Mouse (Mus musculus): ENCODE measurements around the gene Sephs2. TPM values are rescaled to one million over a fixed set of nuclear protein-coding genes. Genes with fewer than 3 reads are reported as not detected.

Gene Sephs2
- polyA plus RNA-seq, 1 experiment from 2014 or later, result 59.4 TPM

Other genes with a start within 250 kb of the Sephs2 start
- 46.7 and 51.5 TPM in 2 replicates for gene Maz, start 247.0 kb downstream of the Sephs2 start, polyA plus RNA-seq (2015; fragmentation: Nextera tagmentation; extraction: Ambion mirVana)
- 16.6 and 17.6 TPM in 2 replicates for gene Kif22, start 231.6 kb downstream of the Sephs2 start, polyA plus RNA-seq (2015; fragmentation: Nextera tagmentation; extraction: Ambion mirVana)
- not detected in 2 replicates for gene Zg16, start 186.7 kb downstream of the Sephs2 start, polyA plus RNA-seq (2015; fragmentation: Nextera tagmentation; extraction: Ambion mirVana)
- gene AI467606, start 182.7 kb downstream of the Sephs2 start, polyA plus RNA-seq (2015; fragmentation: Nextera tagmentation; extraction: Ambion mirVana), result 1.7 and 2.5 TPM in 2 replicates
- gene Qprt, start 151.8 kb downstream of the Sephs2 start, polyA plus RNA-seq (2015; fragmentation: Nextera tagmentation; extraction: Ambion mirVana), result 0.68 and 0.77 TPM in 2 replicates
- gene Spn, start 136.2 kb downstream of the Sephs2 start, polyA plus RNA-seq (2015; fragmentation: Nextera tagmentation; extraction: Ambion mirVana), result 0.05 TPM in 1 of 2 replicates, not detected in the other
- gene Cd2bp2, start 78.0 kb downstream of the Sephs2 start, polyA plus RNA-seq (2015; fragmentation: Nextera tagmentation; extraction: Ambion mirVana), result 76.1 and 85.7 TPM in 2 replicates
- gene Tbc1d10b, start 65.6 kb downstream of the Sephs2 start, polyA plus RNA-seq (2015; fragmentation: Nextera tagmentation; extraction: Ambion mirVana), result 30.7 and 31.2 TPM in 2 replicates
- gene Mylpf, start 65.2 kb downstream of the Sephs2 start, polyA plus RNA-seq (2015; fragmentation: Nextera tagmentation; extraction: Ambion mirVana), result 2.8 and 4.8 TPM in 2 replicates
- 48.7 and 54.9 TPM in 2 replicates for gene Zfp553, start 41.0 kb downstream of the Sephs2 start, polyA plus RNA-seq (2015; fragmentation: Nextera tagmentation; extraction: Ambion mirVana)
- 14.3 and 15.5 TPM in 2 replicates for gene Sept1, start 40.9 kb downstream of the Sephs2 start, polyA plus RNA-seq (2015; fragmentation: Nextera tagmentation; extraction: Ambion mirVana)
- gene Zfp771, start 29.8 kb downstream of the Sephs2 start, polyA plus RNA-seq (2015; fragmentation: Nextera tagmentation; extraction: Ambion mirVana), result 64.5 and 70.4 TPM in 2 replicates
- 112 and 120 TPM in 2 replicates for gene Dctpp1, start 13.3 kb downstream of the Sephs2 start, polyA plus RNA-seq (2015; fragmentation: Nextera tagmentation; extraction: Ambion mirVana)
- 0.25 and 0.31 TPM in 2 replicates for gene Itgal, start 22.2 kb upstream of the Sephs2 start, polyA plus RNA-seq (2015; fragmentation: Nextera tagmentation; extraction: Ambion mirVana)
- 16.3 and 17.7 TPM in 2 replicates for gene Zfp768, start 71.5 kb upstream of the Sephs2 start, polyA plus RNA-seq (2015; fragmentation: Nextera tagmentation; extraction: Ambion mirVana)
- gene Zfp747, start 102.0 kb upstream of the Sephs2 start, polyA plus RNA-seq (2015; fragmentation: Nextera tagmentation; extraction: Ambion mirVana), result 10.1 and 10.5 TPM in 2 replicates
- 4.6 and 5.4 TPM in 2 replicates for gene 9130019O22Rik, start 113.1 kb upstream of the Sephs2 start, polyA plus RNA-seq (2015; fragmentation: Nextera tagmentation; extraction: Ambion mirVana)
- 4.9 and 6.3 TPM in 2 replicates for gene E430018J23Rik, start 119.6 kb upstream of the Sephs2 start, polyA plus RNA-seq (2015; fragmentation: Nextera tagmentation; extraction: Ambion mirVana)
- gene Zfp764, start 132.8 kb upstream of the Sephs2 start, polyA plus RNA-seq (2015; fragmentation: Nextera tagmentation; extraction: Ambion mirVana), result 4.9 and 5.3 TPM in 2 replicates
- gene Zfp688, start 148.0 kb upstream of the Sephs2 start, polyA plus RNA-seq (2015; fragmentation: Nextera tagmentation; extraction: Ambion mirVana), result 27.7 and 28.1 TPM in 2 replicates
- gene Zfp689, start 175.1 kb upstream of the Sephs2 start, polyA plus RNA-seq (2015; fragmentation: Nextera tagmentation; extraction: Ambion mirVana), result 16.5 and 17.6 TPM in 2 replicates
- 32.9 and 36.0 TPM in 2 replicates for gene Prr14, start 185.6 kb upstream of the Sephs2 start, polyA plus RNA-seq (2015; fragmentation: Nextera tagmentation; extraction: Ambion mirVana)
- gene Fbrs, start 205.1 kb upstream of the Sephs2 start, polyA plus RNA-seq (2015; fragmentation: Nextera tagmentation; extraction: Ambion mirVana), result 9.1 and 12.5 TPM in 2 replicates
- 38.4 and 49.5 TPM in 2 replicates for gene Srcap, start 237.9 kb upstream of the Sephs2 start, polyA plus RNA-seq (2015; fragmentation: Nextera tagmentation; extraction: Ambion mirVana)
- 14.1 and 15.7 TPM in 2 replicates for gene Gm42715, start 245.5 kb upstream of the Sephs2 start, polyA plus RNA-seq (2015; fragmentation: Nextera tagmentation; extraction: Ambion mirVana)